Mouse (Mus musculus) intestine, embryonic 14.5 days (tissue): ENCODE results near the gene Tyk2. TPM values are rescaled to one million over a fixed set of nuclear protein-coding genes. Genes with fewer than 3 reads are reported as not detected.

ENCODE experiments used
- ATAC-seq: fragments of 200-750 bp; cut with Nextera tagmentation; replicated peaks from 2 replicates; pipeline ENCODE4 v1.8.0; 2017; ENCODE audit warnings: low read depth, moderate number of reproducible peaks, moderate TSS enrichment, moderate library complexity; ENCODE audit not compliant: low FRiP score, low TSS enrichment
- DNase-seq: peaks from one replicate; pipeline ENCODE4 v3.0.0-alpha.2; 2018; ENCODE audit warnings: low spot score
- H3K27ac ChIP-seq: fragments of 300-500 bp; sonication (generic); 2 replicates; pipeline ENCODE4 v1.5.1; 2014; ENCODE audit warnings: low read depth, mild to moderate bottlenecking, control low read depth
- H3K27me3 ChIP-seq: fragments of 300-500 bp; sonication (generic); replicated peaks from 2 replicates; pipeline ENCODE4 v1.6.1; 2014; ENCODE audit warnings: low read length, control low read depth; ENCODE audit not compliant: control insufficient read depth, insufficient read depth
- H3K36me3 ChIP-seq: fragments of 300-500 bp; sonication (generic); 2 replicates; pipeline ENCODE4 v1.6.1; 2014; ENCODE audit warnings: low read length, control low read depth; ENCODE audit not compliant: control insufficient read depth, insufficient read depth
- H3K4me1 ChIP-seq: fragments of 300-500 bp; sonication (generic); replicated peaks from 2 replicates; pipeline ENCODE4 v1.6.1; 2014; ENCODE audit warnings: low read length, control low read depth, mixed read lengths; ENCODE audit not compliant: control insufficient read depth, insufficient read depth
- H3K4me2 ChIP-seq: fragments of 300-500 bp; sonication (generic); 2 replicates; pipeline ENCODE4 v1.6.1; 2014; ENCODE audit warnings: low read length
- H3K4me3 ChIP-seq: fragments of 300-500 bp; sonication (generic); 2 replicates; pipeline ENCODE4 v1.5.1; 2014; ENCODE audit warnings: low read depth, low read length, control low read depth, mixed read lengths
- H3K9ac ChIP-seq: fragments of 300-500 bp; sonication (generic); 2 replicates; pipeline ENCODE4 v1.6.1; 2014; ENCODE audit warnings: mild to moderate bottlenecking, low read length
- H3K9me3 ChIP-seq: fragments of 300-500 bp; sonication (generic); 2 replicates; pipeline ENCODE4 v1.6.1; 2016; ENCODE audit warnings: low read length, control low read depth; ENCODE audit not compliant: control insufficient read depth
- WGBS: fragments of 180-500 bp; shearing (Covaris S2); extraction: QIAGEN DNeasy Blood & Tissue Kit; methylation state at CpG from one replicate; pipeline ENCODE4 v1.1.7; 2014; 5-methylcytosine and 5-hydroxymethylcytosine counted together
- microRNA-seq: library from miRNA; unstranded; fragments of <30 nt; microRNA quantifications from one replicate; pipeline ENCODE4, GENCODE M21; 2016
- polyA plus RNA-seq: library from polyadenylated mRNA; unstranded; fragments of >200 nt; fragmentation: Nextera tagmentation; extraction: Ambion mirVana; gene quantifications from 2 replicates; pipeline ENCODE4 v1.2.1, GENCODE M21; 2014

Tyk2 gene
- polyA plus RNA-seq, 1 experiment from 2014 or later = 12.1 TPM

DNA sequence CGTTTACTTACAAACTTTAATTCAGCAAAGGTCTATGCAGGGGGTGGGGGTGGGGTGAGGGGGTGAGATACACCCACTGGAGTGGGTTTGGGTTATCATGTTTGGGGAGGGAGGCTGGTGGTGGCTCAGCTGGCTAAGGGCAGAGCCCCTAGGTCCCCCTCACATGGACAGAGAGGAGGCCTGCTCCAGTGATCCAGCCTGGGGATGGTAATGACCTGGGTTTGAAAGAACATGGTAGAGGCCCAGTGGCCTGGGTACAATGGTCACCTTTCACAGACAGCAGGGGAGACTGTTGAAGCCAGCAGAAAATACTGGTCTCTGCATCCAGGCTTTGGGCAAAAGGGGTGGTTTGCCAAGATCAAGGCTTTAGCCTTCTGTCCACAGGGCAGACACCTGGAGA lies 56.9 kb downstream of the Tyk2 start:
- no peak for ATAC-seq
- 68% methylated on average over 1 of the region's 1 CpGs for WGBS

DNA sequence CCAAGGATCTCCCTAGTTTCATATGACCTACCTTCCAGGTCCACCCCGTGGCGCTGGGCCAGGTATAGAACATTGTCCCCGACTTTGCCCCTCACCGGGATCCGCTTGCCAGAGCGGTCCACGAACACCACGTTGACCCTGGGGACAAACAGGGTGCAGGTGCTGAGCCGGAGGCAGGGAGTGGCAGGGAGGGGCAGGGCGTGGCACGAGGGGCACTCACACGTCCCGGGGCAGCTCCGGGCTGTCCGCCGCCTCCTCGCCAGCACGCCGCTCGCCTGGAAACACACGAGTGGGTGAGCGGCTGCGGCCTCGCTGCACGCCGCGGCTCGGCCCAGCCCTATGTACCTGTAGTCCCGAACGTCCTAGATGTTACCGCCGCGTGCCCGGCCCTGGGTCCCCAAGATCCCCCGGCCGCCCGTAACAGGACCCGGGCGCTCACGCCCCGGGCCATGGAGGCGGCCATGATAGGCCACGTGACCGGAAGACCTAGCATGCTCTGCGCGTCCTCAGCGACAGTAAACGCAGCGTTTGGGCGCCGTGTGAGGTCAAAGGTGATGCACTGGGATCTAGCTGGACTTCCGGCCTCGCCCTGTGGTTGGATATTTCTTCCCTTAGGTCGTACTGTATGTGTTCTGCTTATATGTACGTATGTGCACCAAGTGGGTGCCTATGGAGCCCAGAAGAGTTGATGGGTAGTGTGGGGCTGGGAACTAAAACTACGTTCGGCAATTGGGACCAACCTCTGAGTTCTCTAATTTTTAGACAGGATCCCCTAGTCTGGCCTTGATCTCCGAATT lies 57.8 kb downstream of the Tyk2 start, which contains the start of the genes Gm49373 and Fdx1l:
Gene Gm49373 (minus strand): TSS at position 53 of the 797 bp plus-strand sequence.
Gene Fdx1l (minus strand): TSS at position 571 of the 797 bp plus-strand sequence.
- WGBS = 2% methylated on average over 57 of the region's 58 CpGs
- Histone ChIP-seq H3K36me3 (peaks cover 52% of the 10 kb centered on the region), H3K27ac (peak within 1 kb of the TSS; percentile 70), H3K4me1 (0 out of 2 replicates have a peak, but pooled peaks cover 6% of the 10 kb centered on the region), H3K9ac (peak within 1 kb of the TSS; percentile 88), H3K4me3 (peak within 1 kb of the TSS; percentile 92), H3K27me3 (no peaks in the 10 kb centered on the region), H3K9me3 (no peaks in the 10 kb centered on the region), H3K4me2 (peak within 1 kb of the TSS; percentile 82)
- ATAC-seq (peak; percentile 94), DNase-seq (peak; percentile 89)

More for the DNA sequence above, 56.9 kb downstream of the Tyk2 start:
- peaks cover 61% of the 10 kb centered on the region for H3K36me3 ChIP-seq
- H3K4me3 ChIP-seq = no peak overlapping the region
- no peak overlapping the region for H3K9ac ChIP-seq
- no peaks in the 10 kb centered on the region for H3K27me3 ChIP-seq
- H3K4me1 ChIP-seq = 0 out of 2 replicates have a peak, but pooled peaks cover 6% of the 10 kb centered on the region
- DNase-seq = no peak
- H3K27ac ChIP-seq = no peak overlapping the region
- no peak overlapping the region for H3K4me2 ChIP-seq
- H3K9me3 ChIP-seq = no peaks in the 10 kb centered on the region

DNA sequence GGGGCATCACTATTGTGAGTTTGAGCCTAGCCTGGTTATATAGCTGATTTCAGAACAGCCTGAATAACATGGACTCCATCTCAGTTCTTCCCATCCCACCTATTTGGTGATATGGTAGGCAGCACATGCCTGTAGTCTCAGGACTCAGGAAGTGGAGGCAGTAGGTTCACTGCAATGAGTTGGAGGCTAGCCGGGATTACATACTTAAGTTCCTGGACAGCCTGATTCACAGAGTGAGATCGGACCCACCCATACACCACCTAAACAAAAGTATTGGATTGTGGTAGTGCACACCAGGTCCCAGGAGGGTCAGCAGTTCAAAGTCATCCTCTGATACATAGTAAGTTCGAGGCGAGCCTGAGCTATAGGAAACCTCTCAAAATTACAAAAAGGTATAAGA lies 58.4 kb downstream of the Tyk2 start:
- 9% methylated on average over 4 of the region's 4 CpGs for WGBS
- no peak for DNase-seq
- H3K4me1 ChIP-seq = 0 out of 2 replicates have a peak, but pooled peaks cover 6% of the 10 kb centered on the region

DNA sequence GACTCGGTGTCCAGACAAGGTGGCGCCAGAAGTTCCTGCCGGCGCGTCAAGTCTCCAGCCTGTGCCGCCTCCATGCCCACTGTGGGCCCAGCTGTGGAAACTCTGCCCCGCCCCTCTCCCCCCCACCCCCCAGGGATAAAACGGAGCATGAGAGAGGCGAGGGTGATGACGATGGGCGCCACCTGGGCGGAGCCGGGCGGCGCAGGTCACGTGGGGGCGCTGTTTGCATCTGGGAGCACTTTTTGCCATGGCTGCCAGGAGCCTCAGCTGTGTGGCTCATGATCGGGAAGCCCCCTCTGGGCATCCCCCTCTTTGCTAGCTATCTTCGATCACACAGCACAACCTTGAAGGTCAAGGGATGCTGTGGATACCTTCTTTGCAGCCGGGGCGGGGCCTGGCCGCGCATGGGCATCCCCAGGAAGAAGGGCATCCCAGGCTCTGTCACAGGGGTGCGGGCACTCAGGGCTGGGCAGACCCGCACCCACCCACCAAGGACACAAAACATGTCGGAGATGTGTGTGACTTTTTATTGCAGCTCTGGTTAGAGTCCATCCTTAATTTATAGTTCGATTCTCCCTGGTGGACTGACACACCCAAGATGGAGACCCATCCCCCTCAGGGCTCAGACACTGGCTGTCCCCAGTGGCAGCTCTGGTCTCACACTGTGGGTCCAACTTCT lies 63.9 kb downstream of the Tyk2 start, which contains the start of gene Zglp1:
Gene Zglp1 (minus strand): TSS at position 88 of the 679 bp plus-strand sequence.
- DNase-seq (no peak), ATAC-seq (no peak)
- Histone ChIP-seq H3K9ac (no peak within 1 kb of the TSS), H3K27me3 (no peaks in the 10 kb centered on the region), H3K36me3 (peaks cover 51% of the 10 kb centered on the region), H3K9me3 (no peaks in the 10 kb centered on the region), H3K4me3 (no peak within 1 kb of the TSS), H3K4me2 (no peak within 1 kb of the TSS), H3K4me1 (0 out of 2 replicates have a peak, but pooled peaks cover under 1% of the 10 kb centered on the region), H3K27ac (no peak within 1 kb of the TSS)
- 82% methylated on average over 27 of the region's 27 CpGs for WGBS

More for the DNA sequence above, 58.4 kb downstream of the Tyk2 start:
- H3K27ac ChIP-seq = peak overlapping the region; percentile 70; the same call in 1 of the 2 replicates
- H3K4me2 ChIP-seq = peak overlapping the region; percentile 82
- peaks cover 52% of the 10 kb centered on the region for H3K36me3 ChIP-seq
- ATAC-seq = peak; percentile 36
- H3K4me3 ChIP-seq = peak overlapping the region; percentile 92
- no peaks in the 10 kb centered on the region for H3K9me3 ChIP-seq
- peak overlapping the region; percentile 88 for H3K9ac ChIP-seq
- H3K27me3 ChIP-seq = no peaks in the 10 kb centered on the region

DNA sequence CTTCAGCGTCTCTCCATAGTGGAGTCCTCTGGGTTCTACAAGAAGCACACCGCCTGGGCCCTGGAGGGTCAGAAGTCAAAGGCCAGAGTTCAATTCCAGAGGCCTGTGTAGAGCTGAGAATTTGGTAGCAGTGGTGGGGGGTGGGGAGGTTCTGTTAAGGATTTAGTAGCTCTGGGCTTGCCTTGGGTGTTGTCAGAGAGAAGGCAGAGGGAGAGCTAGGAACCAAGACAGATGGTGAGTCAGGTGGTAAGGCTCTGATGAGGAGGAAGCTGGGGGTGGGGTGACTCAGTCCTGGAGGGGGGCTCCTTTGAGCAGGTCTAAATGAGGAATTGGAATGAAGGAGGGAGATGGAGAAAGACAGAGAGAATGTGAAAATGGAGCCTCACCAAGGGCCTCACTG lies 68.1 kb downstream of the Tyk2 start:
- H3K4me1 ChIP-seq = no peaks in the 10 kb centered on the region
- H3K27ac ChIP-seq = no peak overlapping the region
- ATAC-seq (no peak), DNase-seq (no peak)
- no peak overlapping the region for H3K4me2 ChIP-seq
- no peak overlapping the region for H3K4me3 ChIP-seq
- no peaks in the 10 kb centered on the region for H3K9me3 ChIP-seq
- peaks cover 36% of the 10 kb centered on the region for H3K36me3 ChIP-seq
- no peak overlapping the region for H3K9ac ChIP-seq
- no peaks in the 10 kb centered on the region for H3K27me3 ChIP-seq
- WGBS = 94% methylated on average over 2 of the region's 2 CpGs

Small RNA genes within 50 kb of the gene (microRNA-seq; reads per million reads assigned to microRNA genes)
- 0.34 reads per million for gene Mir7082

Other genes starting within 250 kb of the Tyk2 start
- gene Ppan, start 243.1 kb downstream of the Tyk2 start, polyA plus RNA-seq = 101 and 106 TPM in 2 replicates
- 314 and 315 TPM in 2 replicates for gene Eif3g, start 232.6 kb downstream of the Tyk2 start, polyA plus RNA-seq
- gene Dnmt1, start 171.4 kb downstream of the Tyk2 start, polyA plus RNA-seq = 65.4 and 69.9 TPM in 2 replicates
- 31.9 and 35.5 TPM in 2 replicates for gene S1pr2, start 154.5 kb downstream of the Tyk2 start, polyA plus RNA-seq
- gene Mrpl4, start 128.5 kb downstream of the Tyk2 start, polyA plus RNA-seq = 151 and 155 TPM in 2 replicates
- gene Icam1, start 115.3 kb downstream of the Tyk2 start, polyA plus RNA-seq = 11.4 and 11.8 TPM in 2 replicates
- 0.96 TPM in 1 of 2 replicates, not detected in the other for gene Icam4, start 101.9 kb downstream of the Tyk2 start, polyA plus RNA-seq
- gene Icam5, start 99.2 kb downstream of the Tyk2 start, polyA plus RNA-seq = 0.12 TPM in 2 replicates
- 1.3 TPM in 1 of 2 replicates, not detected in the other for gene Zglp1, start 64.2 kb downstream of the Tyk2 start, polyA plus RNA-seq
- 0.20 and 0.74 TPM in 2 replicates for gene Gm49373, start 58.1 kb downstream of the Tyk2 start, polyA plus RNA-seq
- 71.4 and 74.4 TPM in 2 replicates for gene Fdx1l, start 57.6 kb downstream of the Tyk2 start, polyA plus RNA-seq
- 2.2 and 3.7 TPM in 2 replicates for gene Gm38431, start 39.2 kb downstream of the Tyk2 start, polyA plus RNA-seq
- gene Raver1, start 39.2 kb downstream of the Tyk2 start, polyA plus RNA-seq = 84.1 and 87.5 TPM in 2 replicates
- gene Cdc37, start 18.7 kb upstream of the Tyk2 start, polyA plus RNA-seq = 307 and 327 TPM in 2 replicates
- 6.7 and 7.0 TPM in 2 replicates for gene Pde4a, start 34.5 kb upstream of the Tyk2 start, polyA plus RNA-seq
- gene Keap1, start 108.1 kb upstream of the Tyk2 start, polyA plus RNA-seq = 41.0 and 43.0 TPM in 2 replicates
- gene S1pr5, start 117.2 kb upstream of the Tyk2 start, polyA plus RNA-seq = 0.07 and 0.13 TPM in 2 replicates
- gene Atg4d, start 134.1 kb upstream of the Tyk2 start, polyA plus RNA-seq = 42.6 and 45.4 TPM in 2 replicates
- gene Kri1, start 156.7 kb upstream of the Tyk2 start, polyA plus RNA-seq = 12.8 TPM in 2 replicates
- gene Cdkn2d, start 160.2 kb upstream of the Tyk2 start, polyA plus RNA-seq = 43.7 and 44.8 TPM in 2 replicates
- gene Ap1m2, start 181.1 kb upstream of the Tyk2 start, polyA plus RNA-seq = 69.6 and 75.8 TPM in 2 replicates
- gene Slc44a2, start 189.5 kb upstream of the Tyk2 start, polyA plus RNA-seq = 70.1 and 74.6 TPM in 2 replicates
- 179 and 188 TPM in 2 replicates for gene Ilf3, start 236.6 kb upstream of the Tyk2 start, polyA plus RNA-seq